Mouse (Mus musculus) C2C12 (cell line): ENCODE data around the gene Rpl36a. TPM values are rescaled to one million over a fixed set of nuclear protein-coding genes. Genes with fewer than 3 reads are reported as not detected.

Experiments
- H3K27me3 ChIP-seq: one replicate; pipeline ENCODE4 v1.6.1; 2011; ENCODE audit not compliant: control insufficient read depth, insufficient read depth, insufficient read length
- H3K36me3 ChIP-seq: one replicate; pipeline ENCODE4 v1.6.1; 2011; ENCODE audit not compliant: control insufficient read depth, insufficient read depth
- H3K4me3 ChIP-seq: one replicate; pipeline ENCODE4 v1.5.1; 2011; ENCODE audit warnings: mild to moderate bottlenecking, control low read depth; ENCODE audit not compliant: poor library complexity, insufficient read depth, severe bottlenecking
- H3K79me2 ChIP-seq: one replicate; pipeline ENCODE4 v1.6.1; 2011; ENCODE audit not compliant: control insufficient read depth, insufficient read depth
- H3K79me3 ChIP-seq: one replicate; pipeline ENCODE4 v1.6.1; 2011; ENCODE audit warnings: low read depth, control low read depth
- H3ac ChIP-seq: one replicate; pipeline ENCODE3; 2011; ENCODE audit warnings: low read depth; ENCODE audit not compliant: control insufficient read depth, insufficient read length
- CEBPB ChIP-seq: IDR thresholded peaks from one replicate; pipeline ENCODE4 v1.6.1; 2011; ENCODE audit warnings: low read depth, mild to moderate bottlenecking, control low read depth, moderate library complexity
- CTCF ChIP-seq: IDR thresholded peaks from one replicate; pipeline ENCODE4 v1.5.1; 2011; ENCODE audit not compliant: control insufficient read depth, insufficient read depth, insufficient read length
- FOSL1 ChIP-seq: IDR thresholded peaks from one replicate; pipeline ENCODE4 v1.8.0; 2011; ENCODE audit warnings: mild to moderate bottlenecking, low read length; ENCODE audit not compliant: poor library complexity, insufficient read depth, severe bottlenecking
- MAX ChIP-seq: IDR thresholded peaks from one replicate; pipeline ENCODE4 v1.6.1; 2011; ENCODE audit warnings: mild to moderate bottlenecking, control low read depth
- MYOD1 ChIP-seq: IDR thresholded peaks from one replicate; pipeline ENCODE4 v1.6.1; 2011; ENCODE audit warnings: low read depth; ENCODE audit not compliant: control insufficient read depth, insufficient read length
- MYOG ChIP-seq: IDR thresholded peaks from one replicate; pipeline ENCODE4 v1.6.1; 2011; ENCODE audit not compliant: control insufficient read depth, insufficient read length; ENCODE audit errors: extremely low read depth
- USF1 ChIP-seq: IDR thresholded peaks from one replicate; pipeline ENCODE4 v1.6.1; 2011; ENCODE audit warnings: low read depth, mild to moderate bottlenecking, control low read depth, moderate library complexity
- polyA plus RNA-seq: library from polyadenylated mRNA; unstranded; fragments of >200 nt; fragmentation: generic; extraction: Trizol; gene quantifications from one replicate; pipeline ENCODE4 v1.2.1, GENCODE M21; 2012; ENCODE audit warnings: missing spikeins

The Rpl36a gene
- polyA plus RNA-seq, 1 experiment, result 1,745 TPM

DNA sequence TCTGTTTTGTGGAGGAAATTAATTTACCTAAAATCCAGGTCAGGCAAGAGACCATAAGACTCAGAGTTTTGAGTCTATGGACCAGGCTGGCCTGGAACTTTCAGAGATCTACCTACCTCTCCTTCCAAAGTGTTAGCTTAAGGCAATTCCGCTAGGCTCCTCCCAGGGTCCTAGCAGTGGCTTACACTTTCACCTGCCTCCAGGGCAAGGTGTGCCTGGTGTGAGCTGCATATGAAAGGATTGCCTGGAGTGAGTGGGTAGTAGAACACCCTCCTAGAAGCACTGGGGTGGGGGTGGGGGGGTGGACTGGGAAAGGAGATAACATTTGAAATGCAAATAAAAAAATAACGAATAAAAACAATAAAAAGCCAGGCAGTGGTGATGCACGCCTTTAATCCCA lies 36.2 kb downstream of the Rpl36a start:
- H3K36me3 ChIP-seq, result no peaks in the 10 kb centered on the region
- H3ac ChIP-seq, result no peak overlapping the region
- H3K79me3 ChIP-seq, result no peaks in the 10 kb centered on the region
- no peak overlapping the region for H3K4me3 ChIP-seq
- no peaks in the 10 kb centered on the region for H3K27me3 ChIP-seq
- no peaks in the 10 kb centered on the region for H3K79me2 ChIP-seq
- no peak for TF ChIP-seq MYOD1
- no peak for TF ChIP-seq CTCF
- TF ChIP-seq MAX, result no peak
- no peak for TF ChIP-seq USF1
- TF ChIP-seq FOSL1, result no peak
- TF ChIP-seq CEBPB, result no peak
- no peak for TF ChIP-seq MYOG

DNA sequence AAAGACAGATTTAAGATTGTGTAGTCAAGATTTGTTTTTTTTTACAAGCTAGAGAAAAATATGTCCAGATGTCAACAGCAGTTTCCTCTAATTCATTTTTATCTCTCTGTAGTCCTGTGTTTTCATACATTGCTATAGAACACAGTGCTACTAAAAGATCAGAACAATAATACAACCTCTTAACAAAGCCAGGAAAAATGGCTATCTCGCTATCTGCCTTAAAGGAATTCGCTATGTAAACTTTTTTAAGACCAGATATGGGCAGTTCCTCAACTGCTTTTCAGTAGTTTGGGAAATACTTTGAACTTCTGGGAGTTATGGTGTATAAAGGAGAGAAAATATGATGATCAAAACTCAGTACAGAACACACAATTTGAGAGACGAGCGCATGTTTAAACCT lies 37.9 kb downstream of the Rpl36a start:
- Histone ChIP-seq H3ac (no peak overlapping the region), H3K79me2 (no peaks in the 10 kb centered on the region), H3K36me3 (no peaks in the 10 kb centered on the region), H3K79me3 (no peaks in the 10 kb centered on the region), H3K27me3 (no peaks in the 10 kb centered on the region), H3K4me3 (no peak overlapping the region)
- no peak for TF ChIP-seq CTCF
- no peak for TF ChIP-seq USF1
- TF ChIP-seq FOSL1, result no peak
- TF ChIP-seq MYOD1, result no peak
- TF ChIP-seq MAX, result no peak
- TF ChIP-seq MYOG, result no peak
- TF ChIP-seq CEBPB, result no peak

DNA sequence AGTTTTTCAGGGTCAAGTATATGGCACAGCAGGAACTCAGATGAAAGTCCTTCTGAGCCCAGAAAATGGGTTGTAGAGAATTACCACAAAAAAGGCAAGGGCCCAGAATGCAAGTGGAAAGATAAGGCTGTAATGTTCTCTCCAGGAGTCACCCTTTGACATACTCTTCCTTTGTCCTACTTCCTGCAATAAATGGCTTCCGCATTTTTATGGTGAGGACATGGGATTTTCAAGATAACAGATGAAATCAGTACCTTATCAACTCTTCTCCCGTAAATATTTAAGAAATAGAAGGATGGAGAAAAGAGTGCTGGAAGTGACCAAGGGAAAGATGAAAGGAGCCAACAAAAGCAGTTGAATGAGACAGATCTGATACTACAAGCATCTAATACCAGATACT lies 42.7 kb downstream of the Rpl36a start:
- H3K36me3 ChIP-seq, result no peaks in the 10 kb centered on the region
- no peak for TF ChIP-seq MAX
- no peak for TF ChIP-seq MYOG
- no peak for TF ChIP-seq CTCF
- TF ChIP-seq CEBPB, result no peak
- TF ChIP-seq USF1, result no peak
- TF ChIP-seq FOSL1, result no peak
- no peak for TF ChIP-seq MYOD1
- H3K79me2 ChIP-seq, result no peaks in the 10 kb centered on the region
- no peak overlapping the region for H3K4me3 ChIP-seq
- H3K79me3 ChIP-seq, result no peaks in the 10 kb centered on the region
- no peaks in the 10 kb centered on the region for H3K27me3 ChIP-seq
- H3ac ChIP-seq, result no peak overlapping the region

GRCm38 (mm10) chrX:134632710-134633109 lies 47.3 kb downstream of the Rpl36a start:
- TF ChIP-seq CTCF, result no peak
- no peak for TF ChIP-seq MYOD1
- no peak for TF ChIP-seq CEBPB
- no peak for TF ChIP-seq FOSL1
- TF ChIP-seq MYOG, result no peak
- TF ChIP-seq MAX, result no peak
- TF ChIP-seq USF1, result no peak
- H3K27me3 ChIP-seq, result no peaks in the 10 kb centered on the region

GRCm38 (mm10) chrX:134635111-134635510 lies 49.7 kb downstream of the Rpl36a start:
- no peaks in the 10 kb centered on the region for H3K79me2 ChIP-seq
- H3K79me3 ChIP-seq, result no peaks in the 10 kb centered on the region
- no peak for TF ChIP-seq MYOD1
- no peak for TF ChIP-seq FOSL1
- TF ChIP-seq MAX, result no peak
- TF ChIP-seq MYOG, result no peak
- TF ChIP-seq USF1, result no peak
- TF ChIP-seq CEBPB, result no peak
- no peak for TF ChIP-seq CTCF
- H3K4me3 ChIP-seq, result no peak overlapping the region
- no peaks in the 10 kb centered on the region for H3K27me3 ChIP-seq
- H3K36me3 ChIP-seq, result no peaks in the 10 kb centered on the region
- H3ac ChIP-seq, result no peak overlapping the region

More at GRCm38 (mm10) chrX:134632710-134633109, 47.3 kb downstream of the Rpl36a start:
- H3K4me3 ChIP-seq, result no peak overlapping the region
- no peaks in the 10 kb centered on the region for H3K36me3 ChIP-seq
- H3K79me2 ChIP-seq, result no peaks in the 10 kb centered on the region
- H3K79me3 ChIP-seq, result no peaks in the 10 kb centered on the region
- no peak overlapping the region for H3ac ChIP-seq

DNA sequence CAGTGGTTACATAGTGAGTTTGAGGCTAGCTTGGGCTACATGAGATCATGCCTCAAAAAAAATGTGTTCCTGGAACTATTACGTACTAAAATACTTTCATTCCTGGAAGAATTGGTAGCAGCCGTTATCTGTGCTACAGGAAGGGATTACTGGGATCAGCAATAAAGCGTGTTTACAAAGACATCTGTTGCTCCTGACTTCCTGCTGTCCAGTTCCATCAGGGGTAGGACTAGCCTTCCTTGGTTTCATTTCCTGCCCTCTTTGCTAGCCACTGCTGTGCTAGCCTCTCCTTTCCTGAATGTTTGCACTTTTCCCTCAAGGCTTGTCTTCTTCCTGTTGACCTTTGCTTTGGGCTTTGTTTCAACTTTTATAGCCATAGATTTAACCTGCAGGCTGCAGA lies 50.4 kb downstream of the Rpl36a start:
- no peak overlapping the region for H3ac ChIP-seq
- TF ChIP-seq USF1, result no peak
- TF ChIP-seq MYOD1, result no peak
- TF ChIP-seq MAX, result no peak
- no peak for TF ChIP-seq CEBPB
- TF ChIP-seq CTCF, result no peak
- no peak for TF ChIP-seq MYOG
- TF ChIP-seq FOSL1, result no peak
- H3K4me3 ChIP-seq, result no peak overlapping the region
- H3K79me2 ChIP-seq, result no peaks in the 10 kb centered on the region
- no peaks in the 10 kb centered on the region for H3K79me3 ChIP-seq
- no peaks in the 10 kb centered on the region for H3K27me3 ChIP-seq
- no peaks in the 10 kb centered on the region for H3K36me3 ChIP-seq

Other genes starting within 250 kb of the Rpl36a start
- gene Drp2, start 181.1 kb upstream of the Rpl36a start, polyA plus RNA-seq, result 1.9 TPM
- not detected for gene Taf7l, start 109.2 kb upstream of the Rpl36a start, polyA plus RNA-seq
- 44.6 TPM for gene Timm8a1, start 43.8 kb upstream of the Rpl36a start, polyA plus RNA-seq
- not detected for gene Btk, start 2.1 kb upstream of the Rpl36a start, polyA plus RNA-seq
- gene Gla, start 15.5 kb downstream of the Rpl36a start, polyA plus RNA-seq, result 6.4 TPM
- gene Hnrnph2, start 15.5 kb downstream of the Rpl36a start, polyA plus RNA-seq, result 26.2 TPM
- 2.7 TPM for gene Armcx4, start 100.9 kb downstream of the Rpl36a start, polyA plus RNA-seq
- gene Armcx1, start 132.3 kb downstream of the Rpl36a start, polyA plus RNA-seq, result 2.7 TPM
- gene Armcx6, start 165.8 kb downstream of the Rpl36a start, polyA plus RNA-seq, result 6.0 TPM
- 14.0 TPM for gene Armcx3, start 170.9 kb downstream of the Rpl36a start, polyA plus RNA-seq
- 55.5 TPM for gene Armcx2, start 223.6 kb downstream of the Rpl36a start, polyA plus RNA-seq